ENCODE assay signal across 29 mouse cellular contexts in the genomic region with DNA sequence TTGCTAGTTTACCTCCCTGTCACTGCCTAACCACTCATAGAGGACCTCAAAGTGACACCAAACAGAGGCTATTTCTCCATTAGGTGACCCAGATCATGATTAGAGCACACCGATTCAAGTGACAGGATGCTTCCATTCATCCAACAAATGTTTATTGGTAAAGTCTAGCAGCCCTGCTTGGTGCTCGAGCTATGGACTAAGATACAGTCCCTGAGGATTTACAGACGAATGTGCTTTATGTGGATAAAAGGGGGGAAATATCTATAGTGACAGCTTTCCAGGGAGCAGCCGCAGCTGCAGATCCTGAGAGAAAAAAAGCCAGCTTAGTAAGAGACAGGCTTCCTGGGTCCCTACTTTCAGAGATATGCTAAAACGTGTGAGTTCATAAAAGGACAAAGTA.
DNase-seq lines count a peak whose midpoint lies in the region; ATAC-seq and TF ChIP-seq lines count a peak whose summit lies in the region.
"Had no signal": no experiment of that assay in that cellular context is flagged by ENCODE, and none has a peak within 500 bp of the region (broad histone marks: within the 10 kb centered on the region; RNA-seq: fewer than 3 reads in every experiment).

No protein-coding gene starts in this region.

- 35% methylated on average over 5 of the region's 5 CpGs for WGBS in heart, embryonic 13.5 days
- WGBS in midbrain, embryonic 12.5 days = 29% methylated on average over 5 of the region's 5 CpGs
- 46% methylated on average over 5 of the region's 5 CpGs for WGBS in midbrain, embryonic 10.5 days

- no peak for ATAC-seq in heart, embryonic 13.5 days (ENCODE audit: extremely low read depth, insufficient number of reproducible peaks, low FRiP score, low TSS enrichment)
- peak; percentile 73 for ATAC-seq in midbrain, embryonic 12.5 days (ENCODE audit: low FRiP score, low read depth)
- ATAC-seq: forebrain, embryonic 13.5 days; forebrain, embryonic 16.5 days; Patski had no signal

- H3K4me1 ChIP-seq in heart, embryonic 13.5 days = no peaks in the 10 kb centered on the region
- no peaks in the 10 kb centered on the region for H3K4me1 ChIP-seq in midbrain, embryonic 12.5 days
- peaks cover 4% of the 10 kb centered on the region; the same call in 1 of the 2 replicates for H3K4me1 ChIP-seq in midbrain, embryonic 10.5 days
- H3K4me1 ChIP-seq: forebrain, embryonic 10.5 days; forebrain, embryonic 13.5 days; heart, embryonic 15.5 days; hindbrain, embryonic 10.5 days had no signal

- peak overlapping the region; percentile 16; the same call in 1 of the 2 replicates for H3K4me2 ChIP-seq in heart, embryonic 13.5 days
- H3K4me2 ChIP-seq in midbrain, embryonic 12.5 days (replicated peaks) = no peak overlapping the region
- H3K4me2 ChIP-seq: forebrain, embryonic 13.5 days; heart, embryonic 11.5 days; heart, embryonic 15.5 days; hindbrain, embryonic 14.5 days had no signal

- no peaks in the 10 kb centered on the region for H3K27me3 ChIP-seq in heart, embryonic 13.5 days (replicated peaks)
- no peaks in the 10 kb centered on the region for H3K27me3 ChIP-seq in midbrain, embryonic 12.5 days
- H3K27me3 ChIP-seq in midbrain, embryonic 10.5 days (ENCODE audit: low read depth, poor library complexity, severe bottlenecking) = no peaks in the 10 kb centered on the region
- H3K27me3 ChIP-seq: CH12.LX; forebrain, embryonic 13.5 days; heart, embryonic 15.5 days had no signal

- no peak for TF ChIP-seq POLR2A in brain, embryonic 14.5 days (IDR thresholded peaks at IDR 0.05; ENCODE audit: borderline replicate concordance, extremely low read depth, insufficient read depth, insufficient read length, poor library complexity, severe bottlenecking)

- no peaks in the 10 kb centered on the region for H3K9me3 ChIP-seq in heart, embryonic 13.5 days
- H3K9me3 ChIP-seq in midbrain, embryonic 12.5 days = no peaks in the 10 kb centered on the region
- no peaks in the 10 kb centered on the region for H3K9me3 ChIP-seq in midbrain, embryonic 10.5 days (replicated peaks)
- H3K9me3 ChIP-seq: forebrain, embryonic 10.5 days; forebrain, embryonic 13.5 days; G1E; heart, embryonic 15.5 days; hindbrain, embryonic 10.5 days had no signal

- no peak overlapping the region for H3K27ac ChIP-seq in heart, embryonic 13.5 days (replicated peaks)
- no peak overlapping the region for H3K27ac ChIP-seq in midbrain, embryonic 12.5 days (replicated peaks)
- no peak overlapping the region for H3K27ac ChIP-seq in midbrain, embryonic 10.5 days (replicated peaks)
- H3K27ac ChIP-seq: forebrain, embryonic 10.5 days; forebrain, embryonic 13.5 days; heart, adult 2 months; heart, embryonic 15.5 days; hindbrain, embryonic 10.5 days; hindbrain, embryonic 14.5 days had no signal

- no peaks in the 10 kb centered on the region for H3K36me3 ChIP-seq in heart, embryonic 13.5 days
- H3K36me3 ChIP-seq in midbrain, embryonic 12.5 days = no peaks in the 10 kb centered on the region
- H3K36me3 ChIP-seq in midbrain, embryonic 10.5 days = no peaks in the 10 kb centered on the region
- H3K36me3 ChIP-seq: forebrain, embryonic 10.5 days; G1E; heart, embryonic 15.5 days; hindbrain, embryonic 10.5 days had no signal

- H3K4me3 ChIP-seq in heart, embryonic 13.5 days = no peak overlapping the region
- no peak overlapping the region for H3K4me3 ChIP-seq in midbrain, embryonic 12.5 days
- H3K4me3 ChIP-seq in midbrain, embryonic 10.5 days = no peak overlapping the region
- H3K4me3 ChIP-seq: forebrain, embryonic 10.5 days; forebrain, embryonic 13.5 days; heart, adult 2 months; heart, embryonic 15.5 days; hindbrain, embryonic 10.5 days had no signal

- H3K9ac ChIP-seq in heart, embryonic 13.5 days = no peak overlapping the region
- no peak overlapping the region for H3K9ac ChIP-seq in midbrain, embryonic 12.5 days (replicated peaks)
- H3K9ac ChIP-seq: forebrain, embryonic 13.5 days; heart, embryonic 15.5 days; hindbrain, embryonic 14.5 days had no signal

- no peak for TF ChIP-seq CTCF in brain, embryonic 14.5 days (IDR thresholded peaks at IDR 0.05; ENCODE audit: borderline replicate concordance, extremely low read depth, insufficient read depth, insufficient read length)

- DNase-seq in heart, adult 9 months (ENCODE audit: low spot score in 2 of 2) = no peak
- DNase-seq in midbrain, embryonic 10.5 days (ENCODE audit: low spot score) = no peak
- DNase-seq in brain, embryonic 14.5 days (ENCODE audit: low read depth) = peak; percentile 36
- peak; percentile 31 for DNase-seq in retina, postnatal 1 day
- no peak for DNase-seq in layer of hippocampus, adult 9-11 months
- DNase-seq: adrenal gland, postnatal 10 days; adrenal gland, postnatal 36 days; B cell, adult 2 months; cerebellum, adult 11 months; cerebellum, adult 2 months; cerebellum, adult 9-11 months; cerebellum, postnatal 25 days; gastrocnemius, postnatal 10 days; gastrocnemius, postnatal 36 days; heart, adult 2 months; heart, postnatal 10 days; heart, postnatal 36 days had no signal

Comparison
In these comparisons a context has a peak if more than half of its experiments do, and no peak if none do; other contexts are left out.
1. DNase-seq: peak in brain, embryonic 14.5 days (single experiment) and retina, postnatal 1 day (single experiment); none in heart, adult 9 months (0 of 2), midbrain, embryonic 10.5 days (single experiment) and layer of hippocampus, adult 9-11 months (single experiment).